9 mouse cellular contexts compared by ENCODE assay signal in the genomic region with DNA sequence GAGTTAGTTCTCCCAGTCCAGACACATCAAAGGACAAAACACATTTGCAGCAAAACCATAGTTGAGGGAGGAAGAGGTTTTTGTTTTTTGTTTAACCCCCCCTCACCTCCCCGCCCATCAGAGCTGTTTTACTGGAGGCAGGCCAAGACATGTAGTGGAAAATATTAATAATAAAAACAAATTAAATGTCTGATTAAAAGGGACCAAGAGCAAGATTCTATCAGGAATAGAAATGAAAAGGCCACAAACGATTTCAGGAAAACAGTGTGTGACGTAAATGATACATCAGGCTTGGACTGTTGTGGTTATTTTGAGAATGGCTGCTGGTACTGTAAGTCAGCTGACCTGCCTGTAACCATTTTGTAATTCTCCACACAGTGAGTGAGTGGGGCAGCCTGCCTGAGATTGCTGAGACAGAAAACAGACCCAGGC.
DNase-seq lines count a peak whose midpoint lies in the region; ATAC-seq and TF ChIP-seq lines count a peak whose summit lies in the region.
"Had no signal": no experiment of that assay in that cellular context is flagged by ENCODE, and none has a peak within 500 bp of the region (broad histone marks: within the 10 kb centered on the region; RNA-seq: fewer than 3 reads in every experiment).

No protein-coding gene starts in this region.

- H3K4me3 ChIP-seq in kidney, adult 2 months (ENCODE audit: insufficient read depth, low read depth, low read length): no peak overlapping the region
- no peak overlapping the region for H3K4me3 ChIP-seq in forebrain, embryonic 16.5 days (replicated peaks; ENCODE audit: low read length)
- no peak overlapping the region for H3K4me3 ChIP-seq in intestine, embryonic 15.5 days (replicated peaks)
- H3K4me3 ChIP-seq: liver, embryonic 15.5 days had no signal

- H3K4me1 ChIP-seq in kidney, adult 2 months (ENCODE audit: control insufficient read depth, insufficient read depth, low read length): peaks cover 6% of the 10 kb centered on the region
- H3K4me1 ChIP-seq in forebrain, embryonic 16.5 days (replicated peaks; ENCODE audit: control insufficient read depth, insufficient read depth, low read length): peaks cover 30% of the 10 kb centered on the region
- H3K4me1 ChIP-seq in intestine, embryonic 15.5 days (replicated peaks): peaks cover 7% of the 10 kb centered on the region

- no peak overlapping the region for H3K9ac ChIP-seq in forebrain, embryonic 16.5 days (replicated peaks; ENCODE audit: low read depth, low read length)
- no peak overlapping the region for H3K9ac ChIP-seq in intestine, embryonic 15.5 days
- H3K9ac ChIP-seq: liver, embryonic 15.5 days had no signal

- intact Hi-C loops in left cerebral cortex, postnatal 10 days (cut with DNase I): no loop called here

- H3K4me2 ChIP-seq in forebrain, embryonic 16.5 days (ENCODE audit: low read length): no peak overlapping the region
- no peak overlapping the region for H3K4me2 ChIP-seq in intestine, embryonic 15.5 days (replicated peaks)

- no peak for TF ChIP-seq POLR2A in kidney, adult 2 months (IDR thresholded peaks at IDR 0.05; ENCODE audit: low read depth, low read length)

- no peak for ATAC-seq in forebrain, embryonic 16.5 days
- no peak for ATAC-seq in intestine, embryonic 15.5 days

- H3K9me3 ChIP-seq in forebrain, embryonic 16.5 days (ENCODE audit: control insufficient read depth, low read length): no peaks in the 10 kb centered on the region
- H3K9me3 ChIP-seq in intestine, embryonic 15.5 days: no peaks in the 10 kb centered on the region
- H3K9me3 ChIP-seq: liver, embryonic 15.5 days had no signal

- no peaks in the 10 kb centered on the region for H3K27me3 ChIP-seq in kidney, adult 2 months (replicated peaks; ENCODE audit: control insufficient read depth, insufficient read depth, low read length)
- H3K27me3 ChIP-seq in forebrain, embryonic 16.5 days (replicated peaks; ENCODE audit: control insufficient read depth, insufficient read depth, low read length): no peaks in the 10 kb centered on the region
- no peaks in the 10 kb centered on the region for H3K27me3 ChIP-seq in intestine, embryonic 15.5 days (replicated peaks)
- H3K27me3 ChIP-seq: liver, embryonic 15.5 days had no signal

- peak overlapping the region; percentile 82 for H3K27ac ChIP-seq in kidney, adult 2 months (ENCODE audit: insufficient read depth, low read depth, low read length)
- H3K27ac ChIP-seq in forebrain, embryonic 16.5 days (ENCODE audit: low read length): peak overlapping the region; percentile 44; the same call in 1 of the 2 replicates
- H3K27ac ChIP-seq in intestine, embryonic 15.5 days: peak overlapping the region; percentile 54; the same call in 1 of the 2 replicates
- H3K27ac ChIP-seq: liver, embryonic 15.5 days had no signal

- 29% methylated on average over 3 of the region's 3 CpGs for WGBS in kidney, adult 2 months
- WGBS in forebrain, embryonic 16.5 days: 14% methylated on average over 3 of the region's 3 CpGs
- WGBS in intestine, embryonic 15.5 days: 36% methylated on average over 3 of the region's 3 CpGs

- H3K36me3 ChIP-seq in kidney, adult 2 months (ENCODE audit: control insufficient read depth, insufficient read depth, low read length): no peaks in the 10 kb centered on the region
- no peaks in the 10 kb centered on the region for H3K36me3 ChIP-seq in forebrain, embryonic 16.5 days (ENCODE audit: control insufficient read depth, insufficient read depth)
- no peaks in the 10 kb centered on the region for H3K36me3 ChIP-seq in intestine, embryonic 15.5 days
- H3K36me3 ChIP-seq: liver, embryonic 15.5 days had no signal

- peak; percentile 57 for DNase-seq in kidney, adult 2 months
- no peak for DNase-seq in kidney, adult 18-20 months
- DNase-seq in T-cell, adult 2 months (ENCODE audit: low spot score): peak; percentile 22
- DNase-seq in retina, postnatal 1 day: peak; percentile 32
- no peak for DNase-seq in left cerebral cortex, postnatal 10 days (ENCODE audit: extremely low spot score in 1 of 2, low spot score in 2 of 2)
- no peak for DNase-seq in Muller cell, postnatal 12 days (ENCODE audit: inconsistent ontology term)

- no peak for TF ChIP-seq CTCF in kidney, adult 2 months (conservative IDR thresholded peaks at IDR 0.05; ENCODE audit: insufficient read depth, insufficient read length, low read depth, low read length)

Comparison
In these comparisons a context has a peak if more than half of its experiments do, and no peak if none do; other contexts are left out.
1. DNase-seq: peak in kidney, adult 2 months (single experiment), T-cell, adult 2 months (single experiment) and retina, postnatal 1 day (single experiment); none in kidney, adult 18-20 months (single experiment), left cerebral cortex, postnatal 10 days (0 of 2) and Muller cell, postnatal 12 days (single experiment).
2. Peak in every context shown above with its lines, with median percentiles within 50 percentile points of each other: H3K27ac ChIP-seq.